Mouse (Mus musculus) lung, postnatal 0 days (tissue): ENCODE data around the gene Ppp1r14c.

Experiments
- CTCF ChIP-seq: IDR thresholded peaks from 2 replicates; pipeline ENCODE4 v1.5.1; 2016; ENCODE audit warnings: antibody characterized with exemption, mild to moderate bottlenecking
- EP300 ChIP-seq: IDR thresholded peaks from 2 replicates; pipeline ENCODE4 v1.6.1; 2016; ENCODE audit warnings: antibody characterized with exemption, mild to moderate bottlenecking, control low read depth

GRCm38 (mm10) chr10:3458686-3459085 is 92.8 kb downstream of the Ppp1r14c start:
- TF ChIP-seq CTCF (no peak), EP300 (no peak)
